Mouse (Mus musculus): ENCODE data around the gene Irx4. TPM values are rescaled to one million over a fixed set of nuclear protein-coding genes. Genes with fewer than 3 reads are reported as not detected.

Gene Irx4
- polyA plus RNA-seq, 1 experiment from 2014 or later = not detected

- Histone ChIP-seq H3K9ac (no peak overlapping the region), H3K9me3 (replicated peaks) (no peaks in the 10 kb centered on the region), H3K4me1 (peaks cover 33% of the 10 kb centered on the region), H3K4me3 (no peak overlapping the region), H3K4me2 (no peak overlapping the region), H3K36me3 (ENCODE audit: poor library complexity, severe bottlenecking) (no peaks in the 10 kb centered on the region), H3K27ac (no peak overlapping the region), H3K27me3 (peaks cover 99% of the 10 kb centered on the region)
- 6% methylated on average over 2 of the region's 2 CpGs for WGBS
- no peak for ATAC-seq
These were observed 1.6 kb downstream of the Irx4 start for GRCm38 (mm10) chr13:73261881-73262280.

- H3K4me2 ChIP-seq = peak overlapping the region; percentile 24
- no peaks in the 10 kb centered on the region for H3K36me3 ChIP-seq (ENCODE audit: poor library complexity, severe bottlenecking)
- no peak overlapping the region for H3K9ac ChIP-seq
- no peak overlapping the region for H3K27ac ChIP-seq
- H3K4me1 ChIP-seq = peaks cover 33% of the 10 kb centered on the region
- 2% methylated on average over 24 of the region's 24 CpGs for WGBS
- no peaks in the 10 kb centered on the region for H3K9me3 ChIP-seq (replicated peaks)
- ATAC-seq = no peak
- peak overlapping the region; percentile 13; the same call in 1 of the 2 replicates for H3K4me3 ChIP-seq
- H3K27me3 ChIP-seq = peaks cover 99% of the 10 kb centered on the region
These were observed 2.3 kb downstream of the Irx4 start for GRCm38 (mm10) chr13:73262336-73263127.

- Histone ChIP-seq H3K9me3 (replicated peaks) (no peaks in the 10 kb centered on the region), H3K36me3 (ENCODE audit: poor library complexity, severe bottlenecking) (no peaks in the 10 kb centered on the region), H3K27ac (no peak overlapping the region), H3K4me3 (peak overlapping the region; percentile 13), H3K4me1 (peaks cover 34% of the 10 kb centered on the region), H3K27me3 (peaks cover 99% of the 10 kb centered on the region), H3K4me2 (peak overlapping the region; percentile 24), H3K9ac (no peak overlapping the region)
- 0 out of 2 replicates have a peak, but pooled peaks have one; percentile 14 for ATAC-seq
- WGBS = under 1% methylated on average over 39 of the region's 40 CpGs
These were observed 3.1 kb downstream of the Irx4 start for GRCm38 (mm10) chr13:73263128-73263971.

GRCm38 (mm10) chr13:73264166-73264735 lies 4.0 kb downstream of the Irx4 start:
- Histone ChIP-seq H3K9ac (no peak overlapping the region), H3K36me3 (ENCODE audit: poor library complexity, severe bottlenecking) (no peaks in the 10 kb centered on the region), H3K9me3 (replicated peaks) (no peaks in the 10 kb centered on the region), H3K4me3 (peak overlapping the region; percentile 13; the same call in 1 of the 2 replicates), H3K4me2 (peak overlapping the region; percentile 24; the same call in 1 of the 2 replicates), H3K27ac (no peak overlapping the region), H3K4me1 (peaks cover 40% of the 10 kb centered on the region), H3K27me3 (peaks cover 99% of the 10 kb centered on the region)
- ATAC-seq = no peak
- WGBS = 2% methylated on average over 29 of the region's 29 CpGs

- 6% methylated on average over 8 of the region's 8 CpGs for WGBS
- no peaks in the 10 kb centered on the region for H3K36me3 ChIP-seq (ENCODE audit: poor library complexity, severe bottlenecking)
- H3K4me1 ChIP-seq = peaks cover 40% of the 10 kb centered on the region
- no peak overlapping the region for H3K9ac ChIP-seq
- no peaks in the 10 kb centered on the region for H3K9me3 ChIP-seq (replicated peaks)
- no peak overlapping the region for H3K4me2 ChIP-seq
- no peak overlapping the region; the same call in 1 of the 2 replicates for H3K4me3 ChIP-seq
- no peak for ATAC-seq
- no peak overlapping the region for H3K27ac ChIP-seq
- H3K27me3 ChIP-seq = peaks cover 99% of the 10 kb centered on the region
These were observed 4.6 kb downstream of the Irx4 start for GRCm38 (mm10) chr13:73264831-73265230.

- peak overlapping the region; percentile 23 for H3K4me3 ChIP-seq
These were observed 5.2 kb downstream of the Irx4 start for GRCm38 (mm10) chr13:73265442-73265841.

GRCm38 (mm10) chr13:73267551-73267950 lies 7.3 kb downstream of the Irx4 start:
- H3K9ac ChIP-seq = no peak overlapping the region
- WGBS = 4% methylated on average over 10 of the region's 10 CpGs
- ATAC-seq = no peak

More at GRCm38 (mm10) chr13:73265442-73265841, 5.2 kb downstream of the Irx4 start:
- H3K27ac ChIP-seq = no peak overlapping the region
- H3K4me1 ChIP-seq = peaks cover 37% of the 10 kb centered on the region
- under 1% methylated on average over 28 of the region's 28 CpGs for WGBS
- H3K9me3 ChIP-seq (replicated peaks) = no peaks in the 10 kb centered on the region
- no peaks in the 10 kb centered on the region for H3K36me3 ChIP-seq (ENCODE audit: poor library complexity, severe bottlenecking)
- H3K27me3 ChIP-seq = peaks cover 99% of the 10 kb centered on the region
- no peak overlapping the region for H3K9ac ChIP-seq
- ATAC-seq = peak; percentile 49; the same call in 1 of the 2 replicates
- H3K4me2 ChIP-seq = peak overlapping the region; percentile 42

GRCm38 (mm10) chr13:73268702-73269101 lies 8.4 kb downstream of the Irx4 start:
- no peak for ATAC-seq
- peaks cover 99% of the 10 kb centered on the region for H3K27me3 ChIP-seq
- no peaks in the 10 kb centered on the region for H3K9me3 ChIP-seq (replicated peaks)
- H3K27ac ChIP-seq = no peak overlapping the region
- no peak overlapping the region for H3K9ac ChIP-seq
- 1% methylated on average over 20 of the region's 20 CpGs for WGBS
- peaks cover 39% of the 10 kb centered on the region for H3K4me1 ChIP-seq
- no peaks in the 10 kb centered on the region for H3K36me3 ChIP-seq (ENCODE audit: poor library complexity, severe bottlenecking)
- H3K4me3 ChIP-seq = no peak overlapping the region
- H3K4me2 ChIP-seq = no peak overlapping the region

More at GRCm38 (mm10) chr13:73267551-73267950, 7.3 kb downstream of the Irx4 start:
- Histone ChIP-seq H3K4me3 (no peak overlapping the region), H3K27ac (no peak overlapping the region), H3K27me3 (peaks cover 99% of the 10 kb centered on the region), H3K9me3 (replicated peaks) (no peaks in the 10 kb centered on the region), H3K4me1 (peaks cover 49% of the 10 kb centered on the region), H3K36me3 (ENCODE audit: poor library complexity, severe bottlenecking) (no peaks in the 10 kb centered on the region), H3K4me2 (no peak overlapping the region)

GRCm38 (mm10) chr13:73269251-73269650 lies 9.0 kb downstream of the Irx4 start:
- Histone ChIP-seq H3K27ac (no peak overlapping the region), H3K36me3 (ENCODE audit: poor library complexity, severe bottlenecking) (no peaks in the 10 kb centered on the region), H3K4me3 (no peak overlapping the region), H3K4me1 (peaks cover 34% of the 10 kb centered on the region), H3K27me3 (peaks cover 99% of the 10 kb centered on the region), H3K9me3 (replicated peaks) (no peaks in the 10 kb centered on the region), H3K4me2 (no peak overlapping the region), H3K9ac (no peak overlapping the region)
- 5% methylated on average over 15 of the region's 15 CpGs for WGBS
- no peak for ATAC-seq

GRCm38 (mm10) chr13:73269891-73270290 lies 9.6 kb downstream of the Irx4 start:
- 11% methylated on average over 3 of the region's 3 CpGs for WGBS
- ATAC-seq = no peak
- no peak overlapping the region for H3K4me2 ChIP-seq

GRCm38 (mm10) chr13:73270451-73271081 lies 10.3 kb downstream of the Irx4 start:
- Histone ChIP-seq H3K27ac (no peak overlapping the region), H3K9me3 (replicated peaks) (no peaks in the 10 kb centered on the region), H3K4me1 (peaks cover 26% of the 10 kb centered on the region), H3K4me3 (no peak overlapping the region), H3K9ac (no peak overlapping the region), H3K27me3 (peaks cover 99% of the 10 kb centered on the region), H3K36me3 (ENCODE audit: poor library complexity, severe bottlenecking) (no peaks in the 10 kb centered on the region), H3K4me2 (no peak overlapping the region)
- no peak for ATAC-seq
- 4% methylated on average over 22 of the region's 22 CpGs for WGBS

More at GRCm38 (mm10) chr13:73269891-73270290, 9.6 kb downstream of the Irx4 start:
- Histone ChIP-seq H3K9ac (no peak overlapping the region), H3K27me3 (peaks cover 99% of the 10 kb centered on the region), H3K27ac (no peak overlapping the region), H3K9me3 (replicated peaks) (no peaks in the 10 kb centered on the region), H3K4me3 (no peak overlapping the region), H3K36me3 (ENCODE audit: poor library complexity, severe bottlenecking) (no peaks in the 10 kb centered on the region), H3K4me1 (peaks cover 31% of the 10 kb centered on the region)
